Mouse (Mus musculus): ENCODE measurements around the gene Vmn2r84.
"Not testable (repeated sequence)": the region's sequence is repeated elsewhere in the genome, so short reads cannot be mapped to it uniquely, and the experiment has no call there.

Gene Vmn2r84

GRCm38 (mm10) chr10:130394232-130394631 is at the start of gene Vmn2r84:
Vmn2r84 (minus strand) TSS chr10:130394332.
- DNase-seq, result no peak

GRCm38 (mm10) chr10:130434185-130434898 is 40.2 kb upstream of the Vmn2r84 start:
- DNase-seq, result not testable (repeated sequence)

GRCm38 (mm10) chr10:130429603-130430002 is 35.5 kb upstream of the Vmn2r84 start, which contains the start of gene Vmn2r85:
Vmn2r85 (minus strand) TSS chr10:130429703.
- DNase-seq, result not testable (repeated sequence)

GRCm38 (mm10) chr10:130422368-130422767 is 28.2 kb upstream of the Vmn2r84 start:
- DNase-seq, result not testable (repeated sequence)

GRCm38 (mm10) chr10:130420401-130420800 is 26.3 kb upstream of the Vmn2r84 start:
- DNase-seq, result no peak

- DNase-seq, result not testable (repeated sequence)
Measured at GRCm38 (mm10) chr10:130419954-130420353, 25.8 kb upstream of the Vmn2r84 start.

- not testable (repeated sequence) for DNase-seq
Measured at GRCm38 (mm10) chr10:130416352-130416751, 22.2 kb upstream of the Vmn2r84 start.

- DNase-seq, result not testable (repeated sequence)
Measured at GRCm38 (mm10) chr10:130412167-130412698, 18.1 kb upstream of the Vmn2r84 start.

GRCm38 (mm10) chr10:130375145-130375544 is 19.0 kb downstream of the Vmn2r84 start:
- DNase-seq, result no peak

- no peak for DNase-seq
Measured at GRCm38 (mm10) chr10:130372491-130373173, 21.5 kb downstream of the Vmn2r84 start.

GRCm38 (mm10) chr10:130371644-130372043 is 22.5 kb downstream of the Vmn2r84 start:
- no peak for DNase-seq

GRCm38 (mm10) chr10:130370005-130370682 is 24.0 kb downstream of the Vmn2r84 start:
- DNase-seq, result no peak

- DNase-seq, result no peak
Measured at GRCm38 (mm10) chr10:130368384-130368783, 25.7 kb downstream of the Vmn2r84 start.

- DNase-seq, result no peak
Measured at GRCm38 (mm10) chr10:130364766-130365165, 29.4 kb downstream of the Vmn2r84 start.

GRCm38 (mm10) chr10:130363438-130364164 is 30.5 kb downstream of the Vmn2r84 start:
- DNase-seq, result no peak

GRCm38 (mm10) chr10:130344056-130344455 is 50.1 kb downstream of the Vmn2r84 start:
- DNase-seq, result no peak

- DNase-seq, result not testable (repeated sequence)
Measured at GRCm38 (mm10) chr10:130340050-130340449, 54.1 kb downstream of the Vmn2r84 start.

GRCm38 (mm10) chr10:130337581-130337980 is 56.6 kb downstream of the Vmn2r84 start:
- peak; percentile 37 for DNase-seq

GRCm38 (mm10) chr10:130336385-130336784 is 57.7 kb downstream of the Vmn2r84 start:
- no peak for DNase-seq

GRCm38 (mm10) chr10:130330711-130331110 is 63.4 kb downstream of the Vmn2r84 start:
- DNase-seq, result no peak

Measured in thymus, postnatal 25 days (tissue).